Mouse (Mus musculus) heart, adult 2 months (tissue): ENCODE measurements around the gene Ltc4s.

Source experiments
- CTCF ChIP-seq: fragments of 200-600 bp; IDR thresholded peaks from 2 replicates; pipeline ENCODE4 v1.8.1; 2022; ENCODE audit warnings: antibody characterized with exemption, mild to moderate bottlenecking, moderate library complexity
- EP300 ChIP-seq: fragments of 200-500 bp; IDR thresholded peaks from 2 replicates; pipeline ENCODE4 v1.6.1; 2011; ENCODE audit warnings: low read depth, low read length, control low read depth; ENCODE audit not compliant: insufficient read depth
- POLR2A ChIP-seq: fragments of 200-500 bp; IDR thresholded peaks from 2 replicates; pipeline ENCODE4 v1.6.1; 2011; ENCODE audit warnings: mild to moderate bottlenecking, low read depth, low read length, control low read depth; ENCODE audit not compliant: insufficient read depth

DNA sequence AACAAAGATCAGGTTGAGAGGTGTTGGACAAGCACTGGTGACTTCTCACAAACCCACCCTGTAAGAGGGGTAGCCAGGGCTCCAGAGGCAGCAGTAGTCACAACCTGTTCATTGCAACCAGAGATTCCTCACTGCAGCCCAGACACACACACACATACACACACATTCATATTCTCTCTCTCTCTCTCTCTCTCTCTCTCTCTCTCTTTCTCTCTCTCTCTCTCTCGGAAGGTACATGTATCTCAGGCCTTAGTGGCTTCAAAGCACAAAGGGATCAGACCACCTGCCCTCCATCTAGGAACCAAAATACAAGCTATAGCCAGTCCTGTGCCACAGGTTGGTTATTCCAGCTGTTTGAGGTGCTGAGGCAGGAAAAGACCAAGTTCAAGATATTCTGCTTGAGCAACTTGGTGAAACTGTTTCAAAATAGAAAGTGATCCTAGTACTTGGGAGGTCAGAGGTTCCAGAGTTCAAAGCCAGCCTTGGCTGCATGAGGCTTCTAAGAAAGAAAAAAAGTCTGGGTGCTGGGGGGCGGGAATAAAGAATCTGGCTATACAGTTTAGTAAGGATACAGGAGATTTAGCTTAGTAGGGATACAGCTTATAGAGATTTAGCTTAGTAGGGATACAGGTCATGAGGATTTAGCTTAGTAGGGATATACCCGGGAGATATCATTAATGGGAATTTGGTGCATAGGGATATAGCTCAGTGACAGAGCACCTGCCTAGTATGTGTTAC, 26.9 kb downstream of the Ltc4s start:
- no peak for TF ChIP-seq POLR2A
- TF ChIP-seq CTCF = no peak
- TF ChIP-seq EP300 = no peak
